Mouse (Mus musculus) kidney, postnatal 36 days (tissue): ENCODE measurements at regions not wholly inside any gene's neighbourhood (a gene's known extent, or its start where the extent isn't known, plus 50 kb on each side); places are given as distances from the start of the nearest gene placed in this dataset.

ENCODE experiments used
- DNase-seq, 2 experiments: peaks; one replicate each; pipeline ENCODE4 v3.0.0; 2021 to 2022; ENCODE audit warnings: mixed read lengths in 2 of 2

GRCm38 (mm10) chr2:47424910-47425309 is 1389.0 kb upstream of the Acvr2a start:
- no peak for DNase-seq

- no peak for DNase-seq
These were observed 1384.1 kb upstream of the Acvr2a start for GRCm38 (mm10) chr2:47429843-47430242.

DNA sequence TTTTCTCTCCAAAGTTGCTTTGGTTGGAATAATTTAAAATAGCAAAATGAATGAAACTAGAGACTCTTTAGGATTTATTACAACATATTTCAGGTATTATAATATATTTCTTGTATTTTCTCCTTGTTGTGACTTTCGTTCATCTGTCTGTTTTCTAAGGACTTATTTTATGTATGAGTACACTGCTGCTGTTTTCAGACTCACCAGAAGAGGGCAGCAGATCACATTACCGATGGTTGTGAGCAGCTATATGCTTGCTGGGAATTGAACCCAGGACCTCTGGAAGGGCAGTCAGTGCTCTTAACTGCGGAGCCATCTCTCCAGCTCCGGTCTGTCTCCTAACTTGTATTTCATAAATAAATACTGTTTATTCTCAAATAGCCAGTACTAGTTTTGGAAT is 1347.9 kb upstream of the Acvr2a start:
- peak in 1 of 2 experiments; percentile 34 for DNase-seq

DNA sequence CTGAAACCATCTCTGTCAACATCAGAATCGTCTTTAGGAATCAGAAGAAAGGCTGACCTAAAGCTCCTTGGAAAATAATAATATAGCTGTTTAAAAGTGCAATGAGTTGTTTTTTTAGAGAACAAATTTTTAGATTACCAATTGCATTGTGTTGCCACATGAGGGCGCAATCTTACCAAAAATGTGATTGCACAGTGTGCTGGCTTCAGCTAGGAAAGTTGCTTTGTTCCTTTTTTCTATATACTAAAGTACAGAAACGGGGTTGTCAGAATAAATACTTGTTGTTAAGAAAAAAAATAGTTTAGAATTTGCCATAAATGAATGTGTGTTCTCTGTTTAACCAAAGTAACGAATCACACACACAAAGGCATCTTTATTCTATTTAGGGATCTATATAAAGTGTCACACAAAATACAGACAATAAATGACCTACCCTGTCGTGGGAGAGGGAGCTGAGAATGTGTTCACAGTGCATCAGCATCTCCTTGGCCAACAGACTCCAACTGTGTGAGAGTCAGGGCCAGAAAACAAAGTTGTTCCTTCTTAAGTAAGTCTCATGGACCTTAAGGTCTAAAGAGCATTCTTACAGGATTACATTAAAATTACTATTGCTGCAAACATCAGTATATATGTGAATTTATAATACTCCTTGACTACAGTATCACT is 1321.9 kb upstream of the Acvr2a start:
- DNase-seq, result peak in 1 of 2 experiments; percentile 56
